Mouse (Mus musculus) left cerebral cortex, adult 2 months (tissue): ENCODE measurements around the gene Ccn2. TPM values are rescaled to one million over a fixed set of nuclear protein-coding genes. Genes with fewer than 3 reads are reported as not detected.

Experiments used
- DNase-seq, 2 experiments: peaks; one replicate each; pipeline ENCODE4 v3.0.0; 2021 to 2022; ENCODE audit warnings: low spot score in 2 of 2, mixed read lengths in 1 of 2; ENCODE audit errors: extremely low spot score in 1 of 2
- H3K27ac ChIP-seq: fragments of 200-600 bp; 2 replicates; pipeline ENCODE4 v1.8.1; 2022
- H3K4me3 ChIP-seq: fragments of 200-600 bp; 2 replicates; pipeline ENCODE4 v1.8.1; 2022
- CTCF ChIP-seq: fragments of 200-600 bp; IDR thresholded peaks from 2 replicates; pipeline ENCODE4 v1.8.1; 2022; ENCODE audit warnings: antibody characterized with exemption, mild to moderate bottlenecking, moderate library complexity
- intact Hi-C: fragments of 180-260 bp; cut with DNase I; formaldehyde crosslinking; loops from one replicate; pipeline ENCODE4 v1.15.1; 2025
- total RNA-seq, 2 experiments: library from RNA; stranded (reverse); gene quantifications; 2 replicates each; pipeline ENCODE4 v1.2.3; 2021

Ccn2 gene
- total RNA-seq, 2 experiments from 2014 or later = 27.4 to 29.6 TPM

GRCm38 (mm10) chr10:24631122-24631521, 35.9 kb downstream of the Ccn2 start:
- Histone ChIP-seq H3K27ac (no peak overlapping the region), H3K4me3 (no peak overlapping the region)
- intact Hi-C loops = loop anchor here (2.0 kb wide), 1 partner anchor 160 kb away; no protein-coding TSS in a partner anchor
- no peak for TF ChIP-seq CTCF
- DNase-seq = no peak

- TF ChIP-seq CTCF = no peak
- Histone ChIP-seq H3K4me3 (no peak overlapping the region), H3K27ac (no peak overlapping the region)
- intact Hi-C loops = no loop called here
- no peak for DNase-seq
Measured at GRCm38 (mm10) chr10:24634288-24634687, 39.0 kb downstream of the Ccn2 start.

GRCm38 (mm10) chr10:24635331-24635815, 40.1 kb downstream of the Ccn2 start:
- DNase-seq = no peak
- Histone ChIP-seq H3K27ac (no peak overlapping the region), H3K4me3 (no peak overlapping the region)
- intact Hi-C loops = no loop called here
- TF ChIP-seq CTCF = no peak

- DNase-seq = no peak
- intact Hi-C loops = no loop called here
- TF ChIP-seq CTCF = no peak
- Histone ChIP-seq H3K4me3 (no peak overlapping the region), H3K27ac (no peak overlapping the region)
Measured at GRCm38 (mm10) chr10:24635884-24636283, 40.6 kb downstream of the Ccn2 start.

DNA sequence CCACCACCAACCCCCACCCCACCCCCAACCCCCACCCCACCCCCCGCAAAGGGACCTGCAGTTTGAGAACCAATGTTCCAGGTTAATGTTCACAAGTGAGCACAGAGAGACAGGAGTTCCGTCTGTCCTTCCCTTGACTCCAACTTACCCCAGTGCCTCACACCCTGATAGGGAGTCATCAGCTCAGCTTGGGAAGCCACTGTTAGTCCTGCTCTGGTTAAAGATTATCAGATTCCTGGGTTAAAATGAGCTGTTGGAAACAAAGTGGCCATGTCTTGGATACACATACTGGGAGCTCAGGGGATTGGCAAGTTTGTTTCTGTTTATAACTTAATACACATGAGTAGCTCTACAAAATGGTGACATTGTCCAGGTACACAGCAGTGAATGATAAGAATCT, 41.7 kb downstream of the Ccn2 start:
- H3K27ac ChIP-seq = no peak overlapping the region
- intact Hi-C loops = no loop called here
- DNase-seq = no peak
- no peak overlapping the region for H3K4me3 ChIP-seq
- no peak for TF ChIP-seq CTCF

- no peak for DNase-seq
- Histone ChIP-seq H3K4me3 (no peak overlapping the region), H3K27ac (no peak overlapping the region)
- intact Hi-C loops = no loop called here
- TF ChIP-seq CTCF = no peak
Measured at GRCm38 (mm10) chr10:24638306-24639070, 43.2 kb downstream of the Ccn2 start.

DNA sequence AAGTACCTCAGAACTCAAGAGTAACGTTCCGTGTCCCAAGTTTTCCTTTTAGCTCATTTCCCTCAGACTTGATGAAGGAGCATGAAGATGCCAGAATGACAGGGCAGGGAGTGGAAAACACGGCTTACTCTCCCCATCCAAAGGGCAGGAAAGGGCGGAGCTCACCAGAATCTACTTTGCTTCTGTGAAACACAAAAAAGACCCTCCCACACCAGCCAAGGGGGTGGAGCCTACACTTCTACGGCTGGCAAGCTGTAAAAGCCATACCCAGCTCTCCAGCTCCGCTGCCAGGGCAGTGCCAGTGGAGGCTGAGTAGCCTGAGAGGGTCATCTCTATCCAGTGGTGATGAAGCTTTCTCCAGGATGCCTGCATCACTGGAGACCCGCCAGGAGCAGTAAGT, 44.4 kb downstream of the Ccn2 start:
- H3K4me3 ChIP-seq = no peak overlapping the region
- DNase-seq = no peak
- intact Hi-C loops = no loop called here
- H3K27ac ChIP-seq = no peak overlapping the region
- no peak for TF ChIP-seq CTCF

- intact Hi-C loops = no loop called here
- Histone ChIP-seq H3K4me3 (no peak overlapping the region), H3K27ac (no peak overlapping the region)
- no peak for DNase-seq
- TF ChIP-seq CTCF = no peak
Measured at GRCm38 (mm10) chr10:24640186-24640875, 45.1 kb downstream of the Ccn2 start.

DNA sequence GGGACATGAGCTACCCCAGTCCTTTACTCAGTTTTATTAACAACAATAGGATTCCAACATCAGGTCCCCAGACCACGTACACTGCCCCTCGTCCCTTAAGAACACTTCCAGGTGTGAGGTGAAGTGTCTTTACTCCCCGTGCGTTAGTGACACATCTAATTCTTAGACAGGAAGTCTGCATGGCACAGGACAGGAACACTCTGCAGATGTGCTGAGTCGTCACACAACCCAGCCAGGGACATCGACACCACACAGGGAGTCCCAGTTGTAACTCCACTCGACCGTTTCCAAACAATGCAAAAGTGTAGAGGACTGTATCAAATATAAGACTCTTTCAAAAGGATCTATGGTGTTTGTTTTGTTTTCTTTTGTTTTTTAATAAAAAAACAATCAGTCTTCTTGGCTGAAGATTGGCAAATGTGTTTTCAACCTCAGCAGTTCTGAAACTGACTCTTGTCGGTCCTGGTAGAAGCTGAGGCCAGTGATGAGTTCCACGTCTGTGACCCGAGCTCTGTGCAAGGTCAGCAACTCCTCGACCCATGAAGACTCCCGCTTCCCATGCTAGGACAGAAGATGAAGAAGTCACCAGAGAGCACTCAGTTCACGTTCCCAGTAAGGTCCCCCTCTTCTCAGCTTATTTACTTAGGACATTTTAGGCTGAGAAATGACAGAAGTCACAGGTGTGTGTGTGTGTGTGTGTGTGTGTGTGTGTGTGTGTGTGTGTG, 46.3 kb downstream of the Ccn2 start:
- DNase-seq = no peak
- intact Hi-C loops = no loop called here
- H3K27ac ChIP-seq = no peak overlapping the region
- no peak for TF ChIP-seq CTCF
- no peak overlapping the region for H3K4me3 ChIP-seq

DNA sequence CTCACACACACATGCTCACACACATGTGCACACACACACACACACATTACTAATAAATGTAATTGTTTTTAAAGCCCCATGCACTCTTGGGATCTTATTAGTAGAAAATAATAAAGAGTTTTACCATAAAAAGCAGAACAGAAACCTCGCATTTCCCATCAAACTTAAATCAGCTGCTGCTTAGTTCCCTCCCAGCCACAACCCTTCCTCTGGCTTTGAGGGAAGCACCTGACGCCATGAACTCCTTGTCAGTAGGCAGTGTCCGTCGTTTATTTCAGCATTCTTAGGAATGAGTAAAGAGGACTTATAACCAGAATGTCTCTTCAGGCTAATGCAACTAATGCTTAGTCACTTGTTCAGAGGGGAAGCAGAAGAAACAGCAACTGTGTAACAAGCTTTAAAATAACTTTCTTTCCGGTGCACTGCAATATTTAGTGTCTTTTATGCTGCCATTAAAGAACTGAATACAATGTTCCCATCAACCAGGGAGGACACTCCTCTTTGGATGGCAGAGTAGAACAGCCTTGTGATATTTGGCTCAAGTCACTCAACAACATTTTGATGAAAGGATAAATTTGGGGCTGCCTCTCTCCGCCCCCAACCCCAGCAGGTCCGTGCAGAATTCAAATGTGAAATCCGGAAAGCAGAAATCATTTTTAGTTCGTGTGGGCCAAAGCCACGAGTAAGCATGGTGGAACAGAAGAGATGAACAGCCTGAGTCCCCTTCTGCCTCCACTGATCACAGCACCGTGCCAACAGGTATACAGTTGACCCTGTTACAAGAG, 47.7 kb downstream of the Ccn2 start:
- no peak overlapping the region for H3K27ac ChIP-seq
- no peak for DNase-seq
- intact Hi-C loops = no loop called here
- H3K4me3 ChIP-seq = no peak overlapping the region
- TF ChIP-seq CTCF = no peak

DNA sequence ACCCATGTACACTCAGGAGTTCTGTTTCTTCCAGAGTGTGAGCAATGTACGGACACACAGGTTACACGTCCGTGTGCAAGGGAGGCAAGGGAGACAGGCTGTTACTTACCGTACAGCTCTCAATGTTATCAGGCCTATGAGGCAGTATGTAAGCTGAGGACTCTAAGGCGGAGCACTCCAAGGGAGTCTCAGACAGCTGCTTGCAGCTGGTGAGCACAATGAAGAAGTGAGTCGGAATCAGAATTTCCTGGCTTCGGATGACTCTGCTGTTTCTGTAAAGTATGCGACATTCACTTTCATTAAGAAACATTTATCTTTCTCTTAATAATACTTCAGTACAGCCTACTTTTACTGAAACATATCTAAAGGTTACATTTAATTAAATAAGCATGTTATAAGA, 49.9 kb downstream of the Ccn2 start:
- DNase-seq = no peak
- Histone ChIP-seq H3K27ac (no peak overlapping the region), H3K4me3 (no peak overlapping the region)
- intact Hi-C loops = no loop called here
- no peak for TF ChIP-seq CTCF

Other genes with a start within 250 kb of the Ccn2 start
- 1 to 10 TPM; 3.7 to 4.9 TPM for gene Enpp1, start 116.7 kb downstream of the Ccn2 start, total RNA-seq
- gene Enpp3, start 247.4 kb downstream of the Ccn2 start, total RNA-seq = under 1 TPM in 1 of 2 experiments, not detected in 1; 0.27 TPM